Mouse (Mus musculus) forebrain, embryonic 12.5 days (tissue): ENCODE results near the gene Gpr171. TPM values are rescaled to one million over a fixed set of nuclear protein-coding genes. Genes with fewer than 3 reads are reported as not detected.
"Not testable (repeated sequence)": the region's sequence is repeated elsewhere in the genome, so short reads cannot be mapped to it uniquely, and the experiment has no call there.

Experiments
- ATAC-seq: fragments of 200-750 bp; cut with Nextera tagmentation; 2 replicates; pipeline ENCODE4 v1.8.0; 2017; ENCODE audit warnings: moderate TSS enrichment; ENCODE audit not compliant: low FRiP score
- H3K27ac ChIP-seq: fragments of 300-500 bp; sonication (generic); 2 replicates; pipeline ENCODE4 v1.5.1; 2016; ENCODE audit warnings: mild to moderate bottlenecking
- H3K27me3 ChIP-seq: fragments of 300-500 bp; sonication (generic); 2 replicates; pipeline ENCODE4 v1.6.1; 2016; ENCODE audit warnings: mild to moderate bottlenecking
- H3K36me3 ChIP-seq: fragments of 300-500 bp; sonication (generic); replicated peaks from 2 replicates; pipeline ENCODE4 v1.6.1; 2016; ENCODE audit warnings: mild to moderate bottlenecking
- H3K4me1 ChIP-seq: fragments of 300-500 bp; sonication (generic); 2 replicates; pipeline ENCODE4 v1.6.1; 2016
- H3K4me2 ChIP-seq: fragments of 300-500 bp; sonication (generic); 2 replicates; pipeline ENCODE4 v1.6.1; 2016; ENCODE audit warnings: mild to moderate bottlenecking, moderate library complexity
- H3K4me3 ChIP-seq: fragments of 300-500 bp; sonication (generic); replicated peaks from 2 replicates; pipeline ENCODE4 v1.5.1; 2016; ENCODE audit warnings: mild to moderate bottlenecking
- H3K9ac ChIP-seq: fragments of 300-500 bp; sonication (generic); 2 replicates; pipeline ENCODE4 v1.6.1; 2016; ENCODE audit warnings: mild to moderate bottlenecking
- H3K9me3 ChIP-seq: fragments of 300-500 bp; sonication (generic); 2 replicates; pipeline ENCODE4 v1.6.1; 2016
- WGBS: fragments of 180-500 bp; shearing (Covaris S2); methylation state at CpG from one replicate; pipeline ENCODE4 v1.1.7; 2016; 5-methylcytosine and 5-hydroxymethylcytosine counted together
- polyA plus RNA-seq: library from polyadenylated mRNA; unstranded; fragments of >200 nt; fragmentation: Nextera tagmentation; extraction: Ambion mirVana; gene quantifications from 2 replicates; pipeline ENCODE4 v1.2.1, GENCODE M21; 2016

Gene Gpr171
- polyA plus RNA-seq, 1 experiment from 2014 or later = 2.1 TPM

DNA sequence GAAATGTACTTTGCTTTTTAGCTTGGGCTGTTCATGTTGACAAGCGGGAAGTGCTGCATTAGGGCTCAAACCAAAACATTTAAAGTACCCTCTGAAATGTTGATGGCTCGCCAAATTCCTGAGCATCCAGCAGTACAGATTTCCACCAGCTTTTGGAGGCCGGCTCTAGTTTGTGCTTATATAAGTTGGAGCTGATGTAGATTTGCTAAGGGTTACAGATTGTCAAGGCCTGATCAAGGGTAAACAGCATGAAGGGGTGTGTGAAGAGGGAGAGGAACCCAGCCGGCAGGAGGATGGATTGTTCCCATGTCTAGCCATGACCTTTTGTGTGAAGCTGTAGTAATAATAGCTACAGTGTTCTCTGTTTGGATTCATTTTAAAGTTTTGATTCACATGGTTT lies 29.5 kb upstream of the Gpr171 start:
- no peak overlapping the region for H3K9ac ChIP-seq
- H3K4me3 ChIP-seq = no peak overlapping the region
- H3K27ac ChIP-seq = no peak overlapping the region
- H3K4me2 ChIP-seq = no peak overlapping the region
- WGBS = 83% methylated on average over 4 of the region's 4 CpGs
- H3K9me3 ChIP-seq = no peaks in the 10 kb centered on the region
- H3K36me3 ChIP-seq = no peaks in the 10 kb centered on the region
- no peaks in the 10 kb centered on the region for H3K4me1 ChIP-seq
- no peaks in the 10 kb centered on the region for H3K27me3 ChIP-seq
- no peak for ATAC-seq

GRCm38 (mm10) chr3:59130431-59130830 lies 28.8 kb upstream of the Gpr171 start:
- no peaks in the 10 kb centered on the region for H3K27me3 ChIP-seq
- no peak for ATAC-seq
- no peak overlapping the region for H3K4me2 ChIP-seq
- H3K36me3 ChIP-seq = no peaks in the 10 kb centered on the region
- no peak overlapping the region for H3K9ac ChIP-seq
- no peaks in the 10 kb centered on the region for H3K9me3 ChIP-seq
- no peak overlapping the region for H3K27ac ChIP-seq
- no peak overlapping the region for H3K4me3 ChIP-seq
- WGBS = 79% methylated on average over 8 of the region's 8 CpGs
- H3K4me1 ChIP-seq = no peaks in the 10 kb centered on the region

DNA sequence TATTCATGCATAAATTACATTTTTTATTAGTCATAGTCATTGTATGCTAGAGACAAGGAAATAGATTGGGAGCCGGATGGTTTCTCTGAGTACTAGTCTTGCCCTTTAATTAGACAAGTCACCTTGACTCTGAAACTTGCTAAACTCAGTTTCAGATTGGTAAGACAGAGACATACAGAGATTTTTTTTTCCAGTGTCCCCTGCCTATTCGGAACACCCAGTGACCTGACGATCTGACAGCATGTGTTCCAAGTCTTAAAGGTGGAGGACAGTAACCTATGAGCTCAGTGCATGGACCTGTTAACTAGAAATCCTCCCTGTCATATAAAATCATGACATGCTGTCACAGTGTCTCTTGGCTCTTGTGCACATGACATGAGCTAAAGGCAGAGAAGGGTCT lies 27.9 kb upstream of the Gpr171 start:
- 87% methylated on average over 3 of the region's 3 CpGs for WGBS
- H3K9me3 ChIP-seq = no peaks in the 10 kb centered on the region
- H3K4me3 ChIP-seq = no peak overlapping the region
- ATAC-seq = no peak
- no peaks in the 10 kb centered on the region for H3K27me3 ChIP-seq
- H3K9ac ChIP-seq = no peak overlapping the region
- no peaks in the 10 kb centered on the region for H3K4me1 ChIP-seq
- H3K27ac ChIP-seq = no peak overlapping the region
- H3K4me2 ChIP-seq = no peak overlapping the region
- H3K36me3 ChIP-seq = no peaks in the 10 kb centered on the region

- H3K4me2 ChIP-seq = no peak overlapping the region
- no peak overlapping the region for H3K27ac ChIP-seq
- 89% methylated on average over 20 of the region's 20 CpGs for WGBS
- no peak overlapping the region for H3K4me3 ChIP-seq
- no peaks in the 10 kb centered on the region for H3K4me1 ChIP-seq
- H3K36me3 ChIP-seq = no peaks in the 10 kb centered on the region
- no peaks in the 10 kb centered on the region for H3K9me3 ChIP-seq
- H3K9ac ChIP-seq = no peak overlapping the region
- ATAC-seq = no peak
- H3K27me3 ChIP-seq = no peaks in the 10 kb centered on the region
Measured at GRCm38 (mm10) chr3:59128681-59129080, 27.1 kb upstream of the Gpr171 start.

GRCm38 (mm10) chr3:59125783-59126555 lies 24.3 kb upstream of the Gpr171 start:
- H3K4me3 ChIP-seq = no peak overlapping the region
- no peak overlapping the region for H3K9ac ChIP-seq
- H3K27me3 ChIP-seq = no peaks in the 10 kb centered on the region
- H3K4me1 ChIP-seq = peaks cover 3% of the 10 kb centered on the region
- no peak overlapping the region for H3K4me2 ChIP-seq
- no peak for ATAC-seq
- no peaks in the 10 kb centered on the region for H3K36me3 ChIP-seq
- no peaks in the 10 kb centered on the region for H3K9me3 ChIP-seq
- WGBS = 77% methylated on average over 7 of the region's 7 CpGs
- H3K27ac ChIP-seq = no peak overlapping the region

GRCm38 (mm10) chr3:59125022-59125421 lies 23.4 kb upstream of the Gpr171 start:
- H3K9me3 ChIP-seq = no peaks in the 10 kb centered on the region
- peaks cover 4% of the 10 kb centered on the region for H3K4me1 ChIP-seq
- H3K27me3 ChIP-seq = no peaks in the 10 kb centered on the region
- H3K4me3 ChIP-seq = no peak overlapping the region
- H3K27ac ChIP-seq = no peak overlapping the region
- no peak for ATAC-seq
- no peak overlapping the region for H3K4me2 ChIP-seq
- no peak overlapping the region for H3K9ac ChIP-seq
- no peaks in the 10 kb centered on the region for H3K36me3 ChIP-seq
- WGBS = 78% methylated on average over 5 of the region's 5 CpGs

DNA sequence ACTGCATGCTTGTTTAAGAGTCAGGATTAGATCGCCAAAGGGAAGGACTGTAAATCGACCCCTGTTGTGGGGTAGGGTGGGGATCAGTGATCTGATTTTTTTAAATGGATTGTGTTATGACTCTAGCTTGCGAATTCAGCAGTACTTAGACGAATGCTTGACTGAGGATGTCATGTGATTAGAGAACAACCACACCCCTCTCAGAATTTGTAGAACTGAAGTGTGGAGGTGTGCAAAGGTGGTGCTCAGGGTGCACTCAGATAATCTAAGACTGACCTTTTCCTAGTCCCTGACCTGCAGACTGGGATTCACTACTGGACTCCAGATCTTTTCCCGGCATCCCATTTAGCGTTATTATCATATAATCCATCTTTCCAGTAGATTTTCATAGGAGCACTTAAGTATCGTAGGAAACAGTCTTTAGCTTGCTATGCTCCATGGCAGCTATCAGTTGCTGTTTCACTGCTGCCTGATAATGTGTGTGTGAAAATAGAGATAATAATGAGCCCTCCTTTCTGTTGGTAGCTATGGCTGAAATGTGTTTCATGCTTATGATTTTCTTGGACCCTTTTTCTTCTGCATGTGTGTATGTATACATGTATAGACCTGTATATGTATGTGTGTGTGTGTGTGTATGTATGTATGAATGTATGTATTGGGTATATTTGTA lies 20.3 kb upstream of the Gpr171 start:
- H3K27ac ChIP-seq = no peak overlapping the region
- H3K4me3 ChIP-seq = no peak overlapping the region
- WGBS = 61% methylated on average over 7 of the region's 7 CpGs
- H3K9ac ChIP-seq = no peak overlapping the region
- no peak for ATAC-seq
- no peaks in the 10 kb centered on the region for H3K27me3 ChIP-seq
- H3K9me3 ChIP-seq = no peaks in the 10 kb centered on the region
- H3K36me3 ChIP-seq = no peaks in the 10 kb centered on the region
- peaks cover 4% of the 10 kb centered on the region for H3K4me1 ChIP-seq
- no peak overlapping the region for H3K4me2 ChIP-seq

DNA sequence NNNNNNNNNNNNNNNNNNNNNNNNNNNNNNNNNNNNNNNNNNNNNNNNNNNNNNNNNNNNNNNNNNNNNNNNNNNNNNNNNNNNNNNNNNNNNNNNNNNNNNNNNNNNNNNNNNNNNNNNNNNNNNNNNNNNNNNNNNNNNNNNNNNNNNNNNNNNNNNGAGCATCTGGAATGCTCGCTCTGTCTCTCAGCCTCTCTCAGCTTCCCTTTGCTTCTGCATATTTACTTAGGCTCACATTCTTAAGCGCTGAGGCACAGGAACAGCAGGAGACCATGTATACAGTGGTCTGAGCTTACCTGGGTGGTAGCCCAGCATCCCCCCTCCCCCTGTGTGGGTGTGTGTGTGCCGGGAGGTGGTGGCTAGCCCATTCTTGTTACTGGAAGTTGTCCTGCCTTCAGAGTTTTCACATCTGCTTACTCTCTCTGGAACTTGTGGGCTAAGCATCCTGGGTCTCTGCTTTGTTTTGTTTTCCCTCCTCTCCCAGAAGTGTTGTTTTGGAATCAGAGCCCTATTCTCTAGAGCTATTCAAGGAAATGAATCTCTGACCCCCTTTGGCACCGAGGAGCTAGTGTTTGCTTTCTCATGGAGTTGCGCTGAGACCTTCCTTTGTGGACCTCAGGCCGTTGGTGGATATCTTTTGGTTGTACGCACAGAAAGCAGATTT lies 19.6 kb upstream of the Gpr171 start:
- no peak overlapping the region for H3K4me2 ChIP-seq
- H3K27me3 ChIP-seq = no peaks in the 10 kb centered on the region
- no peak overlapping the region for H3K9ac ChIP-seq
- ATAC-seq = no peak
- H3K4me3 ChIP-seq = no peak overlapping the region
- 38% methylated on average over 7 of the region's 7 CpGs for WGBS
- no peaks in the 10 kb centered on the region for H3K9me3 ChIP-seq
- no peak overlapping the region for H3K27ac ChIP-seq
- H3K4me1 ChIP-seq = peaks cover 4% of the 10 kb centered on the region
- H3K36me3 ChIP-seq = no peaks in the 10 kb centered on the region

DNA sequence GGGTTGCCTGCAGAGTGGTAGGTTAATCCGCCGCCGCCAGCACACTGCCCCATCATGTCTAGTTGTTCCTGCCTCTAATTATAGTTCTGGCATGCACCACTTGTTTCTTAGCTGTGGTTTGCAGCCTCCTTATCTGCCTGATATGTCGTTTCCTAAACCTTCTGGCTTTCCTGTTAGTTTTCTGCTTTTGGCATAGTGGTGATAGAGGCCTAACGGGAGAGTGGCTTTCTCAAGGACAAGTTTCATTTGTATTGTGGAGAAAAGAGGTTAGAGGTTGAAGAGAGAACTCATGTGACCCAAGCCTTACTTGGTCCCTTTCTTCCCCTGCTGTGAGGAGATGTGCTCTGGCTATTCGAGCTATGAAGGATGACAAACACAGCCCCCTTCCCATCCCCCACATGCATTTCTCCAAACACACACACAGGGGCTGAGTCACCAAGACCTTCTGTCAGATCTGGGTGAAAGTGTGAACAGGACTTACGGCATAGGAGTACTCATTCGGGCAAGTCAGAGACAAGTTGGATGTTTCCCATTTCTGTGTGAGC lies 12.4 kb upstream of the Gpr171 start:
- Histone ChIP-seq H3K4me2 (no peak overlapping the region), H3K27ac (no peak overlapping the region), H3K4me1 (no peaks in the 10 kb centered on the region), H3K9me3 (no peaks in the 10 kb centered on the region), H3K9ac (no peak overlapping the region), H3K4me3 (no peak overlapping the region), H3K27me3 (no peaks in the 10 kb centered on the region), H3K36me3 (no peaks in the 10 kb centered on the region)
- 92% methylated on average over 8 of the region's 8 CpGs for WGBS
- no peak for ATAC-seq

DNA sequence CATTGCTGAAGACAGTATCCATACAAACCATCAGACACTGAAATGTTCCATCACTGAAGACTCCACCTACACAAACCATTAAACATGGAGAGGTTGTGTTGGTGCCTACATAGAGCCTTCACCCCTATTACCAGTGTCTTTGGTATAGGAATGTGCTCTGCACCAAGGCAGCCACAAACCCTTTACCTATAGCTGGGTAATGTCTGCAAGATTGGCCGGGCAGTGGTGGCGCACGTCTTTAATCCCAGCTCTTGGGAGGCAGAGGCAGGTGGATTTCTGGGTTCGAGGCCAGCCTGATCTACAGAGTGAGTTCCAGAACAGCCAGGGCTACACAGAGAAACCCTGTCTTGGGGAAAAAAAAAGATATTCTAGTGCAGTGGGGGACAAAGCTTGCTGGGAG lies 11.7 kb upstream of the Gpr171 start:
- not testable (repeated sequence) for H3K4me2 ChIP-seq
- WGBS = 97% methylated on average over 4 of the region's 4 CpGs

DNA sequence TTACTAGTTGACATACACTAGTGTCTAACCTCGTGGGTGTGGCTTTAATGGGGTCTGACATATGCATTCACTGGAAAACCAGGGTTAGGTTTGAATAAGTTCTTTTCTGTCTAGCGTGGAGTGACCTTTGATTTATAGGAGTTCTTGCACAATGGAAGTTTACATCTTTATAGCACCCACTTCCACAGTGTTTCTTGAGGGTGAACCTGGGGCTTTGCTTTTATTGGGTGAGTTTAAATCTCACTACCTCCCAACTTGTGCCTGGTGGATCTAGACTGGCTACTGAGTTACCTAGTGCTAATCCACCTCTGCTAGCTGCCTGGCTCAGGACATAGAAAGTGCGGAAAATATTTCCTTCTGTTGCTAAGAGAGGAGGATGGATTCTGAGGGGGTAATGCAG lies 10.3 kb upstream of the Gpr171 start:
- Histone ChIP-seq H3K9me3 (no peaks in the 10 kb centered on the region), H3K9ac (no peak overlapping the region), H3K4me1 (no peaks in the 10 kb centered on the region), H3K27me3 (no peaks in the 10 kb centered on the region), H3K27ac (no peak overlapping the region), H3K4me2 (no peak overlapping the region), H3K4me3 (no peak overlapping the region), H3K36me3 (no peaks in the 10 kb centered on the region)
- no peak for ATAC-seq
- 82% methylated on average over 3 of the region's 3 CpGs for WGBS

More for the DNA sequence above, 11.7 kb upstream of the Gpr171 start:
- not testable (repeated sequence) for H3K4me1 ChIP-seq, H3K9ac ChIP-seq, H3K36me3 ChIP-seq, H3K9me3 ChIP-seq, H3K27ac ChIP-seq, H3K4me3 ChIP-seq, ATAC-seq, H3K27me3 ChIP-seq

DNA sequence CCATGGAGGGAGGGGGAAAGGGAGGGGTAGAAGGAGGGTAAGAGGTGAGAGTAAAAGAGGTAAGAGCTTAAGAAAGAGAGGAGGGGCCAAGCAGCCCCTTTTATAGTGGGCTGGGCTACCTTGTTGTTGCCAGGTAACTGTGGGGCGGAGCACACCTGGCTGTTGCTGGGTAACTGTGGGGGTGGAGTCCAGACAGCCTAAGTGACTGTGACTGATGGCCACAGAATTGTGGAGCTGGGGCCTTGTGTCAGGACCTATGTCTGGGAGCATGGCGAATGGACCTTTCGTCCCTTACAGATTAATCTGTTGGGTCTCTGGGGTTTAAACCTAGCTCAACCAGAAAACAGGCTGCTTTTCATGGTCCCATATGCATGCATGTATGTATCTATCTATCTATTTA lies 8.2 kb upstream of the Gpr171 start:
- H3K9ac ChIP-seq = not testable (repeated sequence)

More for the DNA sequence above, 8.2 kb upstream of the Gpr171 start:
- not testable (repeated sequence) for H3K4me3 ChIP-seq, H3K4me2 ChIP-seq, H3K9me3 ChIP-seq, H3K36me3 ChIP-seq, ATAC-seq, H3K27me3 ChIP-seq, H3K27ac ChIP-seq, H3K4me1 ChIP-seq
- 84% methylated on average over 3 of the region's 3 CpGs for WGBS
